16 mouse cellular contexts compared by ENCODE assay signal in the genomic region with DNA sequence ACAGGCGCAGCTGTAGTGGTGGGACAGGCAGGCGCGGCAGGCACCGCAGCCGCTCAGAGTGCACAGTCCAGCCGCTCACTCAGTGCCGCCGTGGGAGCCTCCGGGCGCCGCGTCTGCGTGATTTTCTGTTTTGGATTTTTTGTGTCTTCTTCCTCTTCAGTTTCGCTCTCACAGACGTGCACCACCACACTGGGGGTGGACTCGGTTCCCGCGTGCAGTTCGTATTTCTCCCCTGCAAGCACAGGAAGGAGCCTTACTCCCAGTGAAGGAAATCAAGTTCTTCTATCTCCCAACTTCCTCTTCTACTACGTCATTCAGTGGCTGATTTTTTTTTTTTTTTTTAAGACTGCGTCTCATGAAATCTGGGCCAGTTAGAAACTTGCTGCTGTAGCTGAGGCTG. TPM values are rescaled to one million over a fixed set of nuclear protein-coding genes. Genes with fewer than 3 reads are reported as not detected.
DNase-seq lines count a peak whose midpoint lies in the region; ATAC-seq lines count a peak whose summit lies in the region.
"Had no signal": no experiment of that assay in that cellular context is flagged by ENCODE, and none has a peak within 500 bp of the region (broad histone marks: within the 10 kb centered on the region; RNA-seq: fewer than 3 reads in every experiment).

No protein-coding gene starts in this region.

- H3K9me3 ChIP-seq in heart, embryonic 11.5 days (replicated peaks; ENCODE audit: control insufficient read depth, low read length), result no peaks in the 10 kb centered on the region
- H3K9me3 ChIP-seq: embryonic facial prominence, embryonic 12.5 days; forebrain, embryonic 10.5 days; heart, embryonic 10.5 days; midbrain, embryonic 15.5 days had no signal

- ATAC-seq in heart, embryonic 11.5 days (replicated peaks; ENCODE audit: insufficient number of reproducible peaks, low FRiP score, low TSS enrichment), result no peak
- ATAC-seq: midbrain, embryonic 15.5 days had no signal

- no peak overlapping the region for H3K4me2 ChIP-seq in heart, embryonic 11.5 days
- H3K4me2 ChIP-seq: embryonic facial prominence, embryonic 12.5 days; hindbrain, embryonic 14.5 days; midbrain, embryonic 15.5 days had no signal

- WGBS in heart, embryonic 11.5 days (ENCODE audit: insufficient replicate concordance), result 81% methylated on average over 21 of the region's 21 CpGs

- no peak overlapping the region for H3K27ac ChIP-seq in heart, embryonic 11.5 days (ENCODE audit: low read depth, low read length)
- H3K27ac ChIP-seq: embryonic facial prominence, embryonic 12.5 days; forebrain, embryonic 10.5 days; heart, embryonic 10.5 days; hindbrain, embryonic 14.5 days; midbrain, embryonic 15.5 days had no signal

- peak; percentile 9 for DNase-seq in heart, adult 8-10 months (ENCODE audit: low spot score)
- peak; percentile 71 for DNase-seq in CD4-positive, CD25-positive, alpha-beta regulatory T cell, adult 2 months (ENCODE audit: low read depth, low spot score)
- peak; percentile 69 for DNase-seq in induced T-regulatory cell, adult 2 months (ENCODE audit: low read depth)
- peak; percentile 41 to 43 for DNase-seq in monocyte, adult 2 months (ENCODE audit: low read depth in 1 of 2, low spot score in 2 of 2)
- no peak for DNase-seq in left cerebral cortex, postnatal 4 days
- DNase-seq in ovary, postnatal 10 days (ENCODE audit: low spot score), result no peak
- DNase-seq in gastrocnemius, adult 8-10 months (ENCODE audit: low spot score in 2 of 2), result no peak
- DNase-seq: cerebellum, postnatal 10 days; kidney, adult 9 months; right cerebral cortex, postnatal 4 days had no signal

- no peak overlapping the region for H3K4me3 ChIP-seq in heart, embryonic 11.5 days (ENCODE audit: low read depth, low read length)
- H3K4me3 ChIP-seq: embryonic facial prominence, embryonic 12.5 days; forebrain, embryonic 10.5 days; heart, embryonic 10.5 days; midbrain, embryonic 15.5 days had no signal

- no peak overlapping the region for H3K9ac ChIP-seq in heart, embryonic 11.5 days (ENCODE audit: low read depth, low read length)
- H3K9ac ChIP-seq: embryonic facial prominence, embryonic 12.5 days; hindbrain, embryonic 14.5 days; midbrain, embryonic 15.5 days had no signal

- no peaks in the 10 kb centered on the region for H3K27me3 ChIP-seq in heart, embryonic 11.5 days (ENCODE audit: control insufficient read depth, insufficient read depth, low read length)
- H3K27me3 ChIP-seq: embryonic facial prominence, embryonic 12.5 days; midbrain, embryonic 15.5 days had no signal

- H3K4me1 ChIP-seq in heart, embryonic 11.5 days (ENCODE audit: control insufficient read depth, insufficient read depth, low read length), result no peaks in the 10 kb centered on the region
- H3K4me1 ChIP-seq: embryonic facial prominence, embryonic 12.5 days; forebrain, embryonic 10.5 days; midbrain, embryonic 15.5 days had no signal

- H3K36me3 ChIP-seq in heart, embryonic 11.5 days (ENCODE audit: control insufficient read depth, insufficient read depth, low read length), result no peaks in the 10 kb centered on the region

- intact Hi-C loops in left cerebral cortex, postnatal 4 days (cut with DNase I), result no loop called here

RNA-seq across cellular contexts. Expression of gene Rcan3, which starts 17.3 kb away (rescaled TPM):
- 10 to 100 TPM in 1 of 4 experiments, 1 to 10 TPM in 3; 9.4 to 12.9 (median 9.6) TPM for total RNA-seq in heart, adult 8-10 months (2022)
- polyA plus RNA-seq in heart, embryonic 11.5 days (2014; fragmentation: Nextera tagmentation; extraction: Ambion mirVana), result 10.1 and 10.4 TPM in 2 replicates
- 10 to 100 TPM; 55.4 to 69.4 TPM for total RNA-seq in left cerebral cortex, postnatal 4 days (2021)
- 1 to 10 TPM; 3.1 to 4.0 (median 3.6) TPM for total RNA-seq in gastrocnemius, adult 8-10 months (2022)

RNA-seq across cellular contexts. Expression of gene Ncmap, which starts 18.3 kb away (rescaled TPM):
- total RNA-seq in heart, adult 8-10 months (2022), result not detected
- 0.87 and 1.5 TPM in 2 replicates for polyA plus RNA-seq in heart, embryonic 11.5 days (2014; fragmentation: Nextera tagmentation; extraction: Ambion mirVana)
- under 1 TPM; 0.60 to 0.66 TPM for total RNA-seq in left cerebral cortex, postnatal 4 days (2021)
- total RNA-seq in gastrocnemius, adult 8-10 months (2022), result 1 to 10 TPM in 3 of 4 experiments, under 1 TPM in 1; 0.85 to 2.0 (median 1.5) TPM

Comparison
In these comparisons a context has a peak if more than half of its experiments do, and no peak if none do; other contexts are left out.
1. DNase-seq: peak in heart, adult 8-10 months (single experiment), CD4-positive, CD25-positive, alpha-beta regulatory T cell, adult 2 months (single experiment), induced T-regulatory cell, adult 2 months (single experiment) and monocyte, adult 2 months (2 of 2); none in left cerebral cortex, postnatal 4 days (single experiment), ovary, postnatal 10 days (single experiment) and gastrocnemius, adult 8-10 months (0 of 2).
2. RNA of gene Rcan3, which starts 17.3 kb away (total RNA-seq): 55.4 to 69.4 TPM in left cerebral cortex, postnatal 4 days; 9.4 to 12.9 TPM in heart, adult 8-10 months and 3.1 to 4.0 TPM in gastrocnemius, adult 8-10 months; every median in the first group is over 4 times any median in the second.